Mouse (Mus musculus) embryo, embryonic 10.5 days (tissue): Measurements from ENCODE around the gene Kiz.

ENCODE experiments used
- DNase-seq: peaks from one replicate; pipeline ENCODE4 v3.0.0-alpha.2; 2015; ENCODE audit warnings: low spot score

The Kiz gene

GRCm38 (mm10) chr2:146975453-146976028, 119.9 kb downstream of the Kiz start:
- DNase-seq: no peak

- DNase-seq: no peak
Observed at GRCm38 (mm10) chr2:146982786-146983185, 127.1 kb downstream of the Kiz start.

- no peak for DNase-seq
Observed at GRCm38 (mm10) chr2:146984831-146985230, 129.2 kb downstream of the Kiz start.

- DNase-seq: no peak
Observed at GRCm38 (mm10) chr2:146985807-146986206, 130.1 kb downstream of the Kiz start.

GRCm38 (mm10) chr2:146986429-146986828, 130.8 kb downstream of the Kiz start:
- no peak for DNase-seq

GRCm38 (mm10) chr2:147007265-147007664, 151.6 kb downstream of the Kiz start:
- DNase-seq: no peak

GRCm38 (mm10) chr2:147009084-147009483, 153.4 kb downstream of the Kiz start:
- no peak for DNase-seq

GRCm38 (mm10) chr2:147010141-147010540, 154.5 kb downstream of the Kiz start:
- DNase-seq: no peak

- DNase-seq: no peak
Observed at GRCm38 (mm10) chr2:147010952-147011351, 155.3 kb downstream of the Kiz start.

- DNase-seq: peak; percentile 9
Observed at GRCm38 (mm10) chr2:147011474-147012140, 155.9 kb downstream of the Kiz start.

GRCm38 (mm10) chr2:147012141-147012622, 156.5 kb downstream of the Kiz start:
- no peak for DNase-seq

- DNase-seq: peak; percentile 97
Observed at GRCm38 (mm10) chr2:147012623-147013184, 157.0 kb downstream of the Kiz start, which contains the start of gene Xrn2. Gene Xrn2 (plus strand): TSS chr2:147012996.

- peak; percentile 93 for DNase-seq
Observed at GRCm38 (mm10) chr2:147013194-147013969, 157.7 kb downstream of the Kiz start.

GRCm38 (mm10) chr2:147014101-147014886, 158.6 kb downstream of the Kiz start:
- DNase-seq: peak; percentile 38
